Mouse (Mus musculus): ENCODE data around the gene Gm17949.

The Gm17949 gene

GRCm38 (mm10) chr17:57011236-57012141, at the start of gene Gm17949, which contains the start of gene Gtf2f1:
TSS of gene Gm17949 (plus strand) at chr17:57011469.
TSS of gene Gtf2f1 (minus strand) at chr17:57011288.
- ATAC-seq (ENCODE audit: low TSS enrichment), result peak; percentile 90

GRCm38 (mm10) chr17:56961880-56962279, 49.4 kb upstream of the Gm17949 start:
- no peak for ATAC-seq (ENCODE audit: low TSS enrichment)

GRCm38 (mm10) chr17:56962642-56963405, 48.4 kb upstream of the Gm17949 start:
- ATAC-seq (ENCODE audit: low TSS enrichment), result no peak

- ATAC-seq (ENCODE audit: low TSS enrichment), result no peak
Measured at GRCm38 (mm10) chr17:56963646-56964045, 47.6 kb upstream of the Gm17949 start.

- ATAC-seq (ENCODE audit: low TSS enrichment), result no peak
Measured at GRCm38 (mm10) chr17:56969321-56969720, 41.9 kb upstream of the Gm17949 start.

- no peak for ATAC-seq (ENCODE audit: low TSS enrichment)
Measured at GRCm38 (mm10) chr17:56970081-56970480, 41.2 kb upstream of the Gm17949 start.

- ATAC-seq (ENCODE audit: low TSS enrichment), result no peak
Measured at GRCm38 (mm10) chr17:56973956-56974707, 37.1 kb upstream of the Gm17949 start.

GRCm38 (mm10) chr17:56974708-56975240, 36.5 kb upstream of the Gm17949 start:
- no peak for ATAC-seq (ENCODE audit: low TSS enrichment)

- no peak for ATAC-seq (ENCODE audit: low TSS enrichment)
Measured at GRCm38 (mm10) chr17:56975391-56975790, 35.9 kb upstream of the Gm17949 start.

GRCm38 (mm10) chr17:56976531-56977390, 34.5 kb upstream of the Gm17949 start:
- ATAC-seq (ENCODE audit: low TSS enrichment), result no peak

- no peak for ATAC-seq (ENCODE audit: low TSS enrichment)
Measured at GRCm38 (mm10) chr17:56979524-56979923, 31.7 kb upstream of the Gm17949 start.

GRCm38 (mm10) chr17:56981049-56981448, 30.2 kb upstream of the Gm17949 start:
- no peak for ATAC-seq (ENCODE audit: low TSS enrichment)

- no peak for ATAC-seq (ENCODE audit: low TSS enrichment)
Measured at GRCm38 (mm10) chr17:56982013-56982412, 29.3 kb upstream of the Gm17949 start, which contains the start of gene Acer1. TSS of gene Acer1 (minus strand) at chr17:56982126.

- ATAC-seq (ENCODE audit: low TSS enrichment), result no peak
Measured at GRCm38 (mm10) chr17:56984886-56985285, 26.4 kb upstream of the Gm17949 start.

- no peak for ATAC-seq (ENCODE audit: low TSS enrichment)
Measured at GRCm38 (mm10) chr17:56985656-56986055, 25.6 kb upstream of the Gm17949 start.

- no peak for ATAC-seq (ENCODE audit: low TSS enrichment)
Measured at GRCm38 (mm10) chr17:56986105-56986805, 25.0 kb upstream of the Gm17949 start.

- ATAC-seq (ENCODE audit: low TSS enrichment), result no peak
Measured at GRCm38 (mm10) chr17:56988441-56988840, 22.8 kb upstream of the Gm17949 start.

GRCm38 (mm10) chr17:56988921-56989430, 22.3 kb upstream of the Gm17949 start:
- no peak for ATAC-seq (ENCODE audit: low TSS enrichment)

- ATAC-seq (ENCODE audit: low TSS enrichment), result peak; percentile 90
Measured at GRCm38 (mm10) chr17:56989467-56990114, 21.7 kb upstream of the Gm17949 start.
